In the genomic region with DNA sequence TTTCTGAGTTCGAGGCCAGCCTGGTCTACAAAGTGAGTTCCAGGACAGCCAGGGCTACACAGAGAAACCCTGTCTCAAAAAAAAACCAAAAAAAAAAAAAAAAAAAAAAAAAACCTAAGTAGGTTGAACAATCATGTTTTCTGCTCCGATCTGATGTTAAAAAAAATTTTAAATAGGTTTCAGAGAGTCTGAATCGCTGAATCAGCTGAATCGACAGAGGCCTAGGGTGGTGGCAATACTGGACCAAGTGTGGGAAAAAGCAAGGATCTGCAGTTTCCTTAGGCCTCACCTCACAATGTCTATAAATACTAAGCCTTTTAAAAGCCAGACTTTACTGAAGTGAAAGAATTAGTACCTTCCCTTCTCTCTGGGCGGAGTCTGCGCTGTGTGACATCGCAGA, we compare ENCODE assay signal across 16 mouse cellular contexts. TPM values are rescaled to one million over a fixed set of nuclear protein-coding genes. Genes with fewer than 3 reads are reported as not detected.
DNase-seq lines count a peak whose midpoint lies in the region; ATAC-seq and TF ChIP-seq lines count a peak whose summit lies in the region.
"Had no signal": no experiment of that assay in that cellular context is flagged by ENCODE, and none has a peak within 500 bp of the region (broad histone marks: within the 10 kb centered on the region; RNA-seq: fewer than 3 reads in every experiment).

No protein-coding gene starts in this region.

- ATAC-seq in kidney, embryonic 16.5 days (ENCODE audit: low FRiP score, low TSS enrichment) = no peak
- ATAC-seq: forebrain, embryonic 14.5 days; liver, embryonic 12.5 days had no signal

- peaks cover 22% of the 10 kb centered on the region for H3K4me1 ChIP-seq in kidney, embryonic 16.5 days (ENCODE audit: insufficient read depth, low read length)
- H3K4me1 ChIP-seq in CH12.LX (ENCODE audit: control insufficient read depth in 1 of 2, insufficient read depth in 2 of 2) (peaks cover 0 to 11% of the 10 kb centered on the region in 2 experiments; a peak in 2 of 4 replicates), MEL (ENCODE audit: control insufficient read depth in 1 of 2, insufficient read depth in 2 of 2, low read length in 2 of 2) (peaks cover 0 to 13% of the 10 kb centered on the region in 2 experiments; a peak in 2 of 4 replicates)
- H3K4me1 ChIP-seq in small intestine, adult 2 months (ENCODE audit: control insufficient read depth, insufficient read depth, insufficient read length, low read length) = peaks cover 17% of the 10 kb centered on the region

- H3K4me2 ChIP-seq in kidney, embryonic 16.5 days (replicated peaks; ENCODE audit: low read depth, low read length) = peak overlapping the region; percentile 91; the same call in 1 of the 2 replicates
- no peak overlapping the region for H3K4me2 ChIP-seq in CH12.LX (ENCODE audit: insufficient read depth, low read depth, poor library complexity, severe bottlenecking)
- H3K4me2 ChIP-seq: liver, embryonic 12.5 days had no signal

- TF ChIP-seq RAD21 in CH12.LX (IDR thresholded peaks at IDR 0.05; ENCODE audit: low read depth, low read length) = no peak
- no peak for TF ChIP-seq RAD21 in MEL (IDR thresholded peaks at IDR 0.05; ENCODE audit: low read depth, low read length)

- TF ChIP-seq CTCF in CH12.LX (conservative IDR thresholded peaks at IDR 0.05 in 1 of 2, IDR thresholded peaks at IDR 0.05 in 1 of 2; ENCODE audit: low read depth in 2 of 2, low read length in 2 of 2) (no peak), MEL (IDR thresholded peaks at IDR 0.05 in 2 of 3, conservative IDR thresholded peaks at IDR 0.05 in 1 of 3; ENCODE audit: control insufficient read depth in 1 of 3, insufficient read depth in 1 of 3, low read depth in 2 of 3, low read length in 3 of 3, poor library complexity in 1 of 3, severe bottlenecking in 1 of 3) (no peak)
- TF ChIP-seq CTCF in small intestine, adult 2 months (IDR thresholded peaks at IDR 0.05; ENCODE audit: extremely low read depth, insufficient read length, insufficient replicate concordance, low read depth, low read length) = no peak

- TF ChIP-seq POLR2A in CH12.LX (IDR thresholded peaks at IDR 0.05; ENCODE audit: low read depth, low read length) (no peak), MEL (IDR thresholded peaks at IDR 0.05; ENCODE audit: control insufficient read depth in 1 of 2, insufficient read depth in 1 of 2, low read depth in 1 of 2, low read length in 2 of 2, poor library complexity in 1 of 2) (no peak)
- no peak for TF ChIP-seq POLR2A in small intestine, adult 2 months (IDR thresholded peaks at IDR 0.05; ENCODE audit: low read depth, low read length)

- TF ChIP-seq EP300 in CH12.LX (IDR thresholded peaks at IDR 0.05; ENCODE audit: low read length) (no peak), MEL (IDR thresholded peaks at IDR 0.05; ENCODE audit: low read depth in 1 of 2, low read length in 2 of 2) (no peak)

- H3K27me3 ChIP-seq in kidney, embryonic 16.5 days (ENCODE audit: insufficient read depth, low read length) = no peaks in the 10 kb centered on the region
- H3K27me3 ChIP-seq in CH12.LX (replicated peaks) = peaks cover 17% of the 10 kb centered on the region
- H3K27me3 ChIP-seq in MEL (ENCODE audit: control insufficient read depth in 1 of 2, insufficient read depth in 2 of 2, low read length in 2 of 2) = no peaks in the 10 kb centered on the region; a peak in 1 of 4 replicates
- no peaks in the 10 kb centered on the region for H3K27me3 ChIP-seq in small intestine, adult 2 months (ENCODE audit: control insufficient read depth, insufficient read depth, low read length)

- DNase-seq in kidney, postnatal 25 days = no peak
- no peak for DNase-seq in CH12.LX (ENCODE audit: extremely low read depth)
- no peak for DNase-seq in MEL (ENCODE audit: low read depth, low spot score)
- no peak for DNase-seq in heart, postnatal 36 days
- DNase-seq in embryo, embryonic 10.5 days (ENCODE audit: low spot score) = no peak
- DNase-seq: cerebellum, adult 9-11 months; embryo, embryonic 11 days; gastrocnemius, postnatal 25 days; kidney, adult 8-10 months; right cerebral cortex, postnatal 4 days; thymus, adult 2 months had no signal

- H3K4me3 ChIP-seq in kidney, embryonic 16.5 days (ENCODE audit: low read length) = no peak overlapping the region
- H3K4me3 ChIP-seq in CH12.LX (replicated peaks in 1 of 3; ENCODE audit: low read depth in 2 of 3, low read length in 2 of 3, poor library complexity in 1 of 3) (no peak overlapping the region), MEL (ENCODE audit: control insufficient read depth in 1 of 2, insufficient read depth in 1 of 2, low read depth in 2 of 2, low read length in 2 of 2) (no peak overlapping the region)
- H3K4me3 ChIP-seq in small intestine, adult 2 months (ENCODE audit: low read depth, low read length) = no peak overlapping the region
- H3K4me3 ChIP-seq: liver, embryonic 12.5 days had no signal

- intact Hi-C loops in heart, postnatal 36 days (cut with DNase I) = no loop called here

- 89% methylated on average over 7 of the region's 7 CpGs for WGBS in kidney, embryonic 16.5 days
- 91% methylated on average over 7 of the region's 7 CpGs for WGBS in small intestine, adult 2 months

- peaks cover 4% of the 10 kb centered on the region; the same call in 1 of the 2 replicates for H3K9me3 ChIP-seq in kidney, embryonic 16.5 days (ENCODE audit: low read length)
- H3K9me3 ChIP-seq in CH12.LX (replicated peaks; ENCODE audit: low read length) = peaks cover 11% of the 10 kb centered on the region
- H3K9me3 ChIP-seq in MEL (replicated peaks; ENCODE audit: insufficient read depth, low read length) = no peaks in the 10 kb centered on the region

- in situ Hi-C loops in CH12.LX (cut with MboI; ENCODE audit: low pct_ligation_motif_present, low pct_unique_long_range_greater_than_20kb, low sequenced_read_pairs) = no loop called here

- no peaks in the 10 kb centered on the region for H3K36me3 ChIP-seq in kidney, embryonic 16.5 days (ENCODE audit: insufficient read depth, low read length)
- H3K36me3 ChIP-seq in CH12.LX (replicated peaks in 1 of 2; ENCODE audit: control insufficient read depth in 1 of 2, insufficient read depth in 1 of 2, low read length in 1 of 2) = no peaks in the 10 kb centered on the region
- peaks cover 0 to 9% of the 10 kb centered on the region in 2 experiments; a peak in 2 of 4 replicates for H3K36me3 ChIP-seq in MEL (ENCODE audit: control insufficient read depth in 1 of 2, insufficient read depth in 2 of 2, low read length in 2 of 2)
- no peaks in the 10 kb centered on the region for H3K36me3 ChIP-seq in small intestine, adult 2 months (ENCODE audit: control insufficient read depth, insufficient read depth, low read length)
- H3K36me3 ChIP-seq: G1E; liver, embryonic 12.5 days had no signal

- H3K27ac ChIP-seq in kidney, embryonic 16.5 days (ENCODE audit: low read length) = no peak overlapping the region
- H3K27ac ChIP-seq in CH12.LX (ENCODE audit: insufficient read depth, low read depth) (no peak overlapping the region), MEL (ENCODE audit: control insufficient read depth, low read depth, low read length) (no peak overlapping the region)
- H3K27ac ChIP-seq in small intestine, adult 2 months (ENCODE audit: insufficient read depth, low read depth, low read length) = 0 out of 2 replicates have a peak overlapping the region, but pooled peaks have one; percentile 65
- H3K27ac ChIP-seq: liver, embryonic 12.5 days had no signal

- H3K79me2 ChIP-seq in CH12.LX (replicated peaks; ENCODE audit: control insufficient read depth, extremely low read depth, insufficient read depth, poor library complexity, severe bottlenecking) = no peaks in the 10 kb centered on the region
- H3K79me2 ChIP-seq in MEL (ENCODE audit: control insufficient read depth, insufficient read depth, low read length, poor library complexity) = peaks cover 17% of the 10 kb centered on the region

- dilution Hi-C loops in CH12.LX (cut with MboI; ENCODE audit: extremely low pct_ligation_motif_present, extremely low pct_unique_long_range_greater_than_20kb, low sequenced_read_pairs) = no loop called here

- no peak overlapping the region for H3K9ac ChIP-seq in kidney, embryonic 16.5 days (replicated peaks; ENCODE audit: low read length)
- H3K9ac ChIP-seq in CH12.LX (ENCODE audit: insufficient read depth, low read depth) (no peak overlapping the region), MEL (ENCODE audit: control insufficient read depth, low read depth, low read length, poor library complexity, severe bottlenecking) (no peak overlapping the region)
- H3K9ac ChIP-seq: liver, embryonic 12.5 days had no signal

TF ChIP-seq in MEL, 35 proteins besides CTCF, POLR2A, EP300 and RAD21 (continues in another document):
- TF ChIP-seq MAFK (IDR thresholded peaks at IDR 0.05; ENCODE audit: borderline replicate concordance, low read depth, low read length) = peak; percentile 74; the same call in 1 of the 2 replicates

RNA-seq across cellular contexts. Expression of a gene that starts 2.5 kb away (rescaled TPM):
- 3.4 and 3.6 TPM in 2 replicates for polyA plus RNA-seq in kidney, embryonic 16.5 days (2015; fragmentation: Nextera tagmentation; extraction: Ambion mirVana)
- total RNA-seq in CH12.LX (2012; rRNA removed) = 2.3 and 2.7 TPM in 2 replicates
- 2.5 and 2.6 TPM in 2 replicates for total RNA-seq in CH12.LX (2014; rRNA removed)
- polyA plus RNA-seq in CH12.LX (2012; ENCODE audit: insufficient read length, low read depth) = 2.6 and 3.0 TPM in 2 replicates
- 6.4 and 6.5 TPM in 2 replicates for total RNA-seq in MEL (2012; rRNA removed)
- polyA plus RNA-seq in MEL (2012; ENCODE audit: insufficient read depth in 1 of 2, insufficient read length in 2 of 2, low read depth in 1 of 2, low replicate concordance in 2 of 2, missing spikeins in 1 of 2) = 10 to 100 TPM; 12.0 to 31.1 TPM
- polyA plus RNA-seq in small intestine, adult 2 months (2012; rRNA removed) = 13.0 and 25.6 TPM in 2 replicates
- 10 to 100 TPM; 11.0 to 12.0 TPM for total RNA-seq in heart, postnatal 36 days (2021)
- polyA plus RNA-seq: G1E had no signal

RNA-seq across cellular contexts. Expression of a gene that starts 49.7 kb away (rescaled TPM):
- 59.0 and 62.7 TPM in 2 replicates for polyA plus RNA-seq in kidney, embryonic 16.5 days (2015; fragmentation: Nextera tagmentation; extraction: Ambion mirVana)
- total RNA-seq in CH12.LX (2012; rRNA removed) (12.7 and 15.8 TPM in 2 replicates), CH12.LX (2014; rRNA removed) (14.3 and 17.7 TPM in 2 replicates), MEL (2012; rRNA removed) (19.3 and 22.4 TPM in 2 replicates)
- polyA plus RNA-seq in CH12.LX (2012; ENCODE audit: insufficient read length, low read depth) (22.8 and 30.4 TPM in 2 replicates), MEL (2012; ENCODE audit: insufficient read depth in 1 of 2, insufficient read length in 2 of 2, low read depth in 1 of 2, low replicate concordance in 2 of 2, missing spikeins in 1 of 2) (10 to 100 TPM in 1 of 2 experiments, not detected in 1; 23.8 TPM)
- polyA plus RNA-seq in small intestine, adult 2 months (2012; rRNA removed) = 3.9 and 4.4 TPM in 2 replicates
- 100 to 1,000 TPM; 104 to 112 TPM for total RNA-seq in heart, postnatal 36 days (2021)

RNA-seq across cellular contexts. Expression of a gene that starts 53.9 kb away (rescaled TPM):
- polyA plus RNA-seq in kidney, embryonic 16.5 days (2015; fragmentation: Nextera tagmentation; extraction: Ambion mirVana) = 172 and 174 TPM in 2 replicates
- total RNA-seq in CH12.LX (2012; rRNA removed) = 3.9 TPM in 2 replicates
- 4.2 and 4.3 TPM in 2 replicates for total RNA-seq in CH12.LX (2014; rRNA removed)
- polyA plus RNA-seq in CH12.LX (2012; ENCODE audit: insufficient read length, low read depth) = 8.8 and 11.0 TPM in 2 replicates
- 13.2 and 17.9 TPM in 2 replicates for total RNA-seq in MEL (2012; rRNA removed)
- polyA plus RNA-seq in MEL (2012; ENCODE audit: insufficient read depth in 1 of 2, insufficient read length in 2 of 2, low read depth in 1 of 2, low replicate concordance in 2 of 2, missing spikeins in 1 of 2) = 10 to 100 TPM in 1 of 2 experiments, not detected in 1; 56.3 TPM
- 21.3 and 23.8 TPM in 2 replicates for polyA plus RNA-seq in small intestine, adult 2 months (2012; rRNA removed)
- 10 to 100 TPM; 14.4 to 15.7 TPM for total RNA-seq in heart, postnatal 36 days (2021)
